Mouse (Mus musculus) neural tube, embryonic 10.5 days (tissue): ENCODE measurements around the gene Prrc2c.
"Not testable (repeated sequence)": the region's sequence is repeated elsewhere in the genome, so short reads cannot be mapped to it uniquely, and the experiment has no call there.

Experiments
- DNase-seq: peaks from one replicate; pipeline ENCODE4 v3.0.0-alpha.2; 2017; ENCODE audit warnings: low spot score; ENCODE audit errors: extremely low spot score

Prrc2c gene

DNA sequence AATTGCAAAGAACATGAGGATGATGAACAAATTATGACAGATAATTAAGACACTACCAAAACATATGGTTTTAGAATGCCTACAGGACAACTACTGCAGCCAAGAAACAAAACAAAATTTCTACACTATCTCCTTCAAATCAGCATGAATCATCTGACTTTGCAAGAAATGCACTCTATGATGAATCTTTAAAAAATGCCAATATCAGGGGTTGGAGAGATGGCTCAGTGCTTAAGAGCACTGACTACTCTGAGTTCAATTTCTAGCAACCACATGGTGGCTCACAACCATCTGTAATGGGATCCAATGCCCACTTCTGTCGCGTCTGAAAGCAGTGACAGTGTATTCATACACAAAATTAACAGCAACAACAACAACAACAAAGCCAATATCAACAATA lies 46.6 kb downstream of the Prrc2c start:
- DNase-seq, result no peak

DNA sequence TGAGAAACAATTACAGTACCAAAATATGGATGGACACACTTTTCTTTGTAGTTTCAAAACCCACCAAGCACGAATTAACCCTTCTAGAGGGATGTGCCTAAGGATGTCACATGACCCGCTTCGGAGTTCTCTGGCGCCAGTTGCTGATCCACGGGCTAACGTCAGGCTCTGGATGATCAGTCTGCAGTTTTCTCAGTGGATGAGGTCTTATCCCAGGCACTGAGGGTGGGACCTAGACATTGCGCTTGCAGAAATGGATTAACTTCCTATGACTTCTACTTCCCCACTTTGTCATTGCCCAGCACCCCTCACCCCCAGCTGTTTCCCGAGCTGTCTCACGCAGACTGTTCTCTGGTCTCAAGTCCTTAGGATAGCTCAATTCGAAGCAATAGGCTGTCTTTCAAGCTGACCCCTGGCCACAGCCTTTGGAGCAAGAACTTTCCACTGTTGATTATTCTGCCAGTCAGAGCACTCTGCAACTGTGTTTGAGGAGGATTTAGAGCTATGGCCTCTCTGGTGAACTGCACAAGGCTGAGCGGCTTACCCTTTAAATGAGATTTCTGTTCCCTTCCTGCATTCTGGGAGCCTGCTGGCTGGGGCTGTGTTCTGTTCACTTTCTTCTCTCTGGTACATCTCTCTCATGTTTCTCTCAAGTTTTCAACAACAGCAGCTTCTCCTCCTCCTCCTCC lies 74.7 kb downstream of the Prrc2c start:
- DNase-seq, result no peak

DNA sequence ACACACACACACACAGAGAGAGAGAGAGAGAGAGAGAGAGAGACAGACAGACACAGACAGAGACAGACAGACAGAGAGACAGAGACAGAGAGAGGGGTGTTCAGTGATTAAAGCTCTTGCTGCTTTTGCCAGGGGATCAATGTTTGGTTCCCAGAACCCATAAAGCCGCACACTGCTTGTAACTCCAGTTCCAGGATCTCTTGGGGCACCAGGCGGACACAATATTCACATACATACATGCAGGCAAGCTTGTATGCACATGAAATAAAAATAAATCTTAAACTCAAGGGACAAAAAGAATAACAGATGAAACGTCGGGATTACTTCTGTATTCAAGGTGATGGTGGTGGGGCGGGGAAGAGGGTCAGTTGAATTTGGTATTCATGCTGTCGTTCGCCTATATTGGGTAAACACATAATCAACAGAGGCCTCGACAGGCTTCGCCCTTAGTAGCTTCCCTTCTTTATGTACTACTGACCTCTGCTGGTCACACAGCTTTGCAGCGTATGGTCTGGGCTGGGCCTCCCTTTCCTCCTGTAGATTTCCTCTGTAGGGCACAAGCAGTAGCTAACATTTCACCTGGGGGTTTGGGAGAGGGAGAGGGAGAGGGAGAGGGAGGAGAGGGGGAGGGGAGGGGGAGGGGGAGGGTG lies 75.4 kb downstream of the Prrc2c start:
- peak; percentile 78 for DNase-seq

DNA sequence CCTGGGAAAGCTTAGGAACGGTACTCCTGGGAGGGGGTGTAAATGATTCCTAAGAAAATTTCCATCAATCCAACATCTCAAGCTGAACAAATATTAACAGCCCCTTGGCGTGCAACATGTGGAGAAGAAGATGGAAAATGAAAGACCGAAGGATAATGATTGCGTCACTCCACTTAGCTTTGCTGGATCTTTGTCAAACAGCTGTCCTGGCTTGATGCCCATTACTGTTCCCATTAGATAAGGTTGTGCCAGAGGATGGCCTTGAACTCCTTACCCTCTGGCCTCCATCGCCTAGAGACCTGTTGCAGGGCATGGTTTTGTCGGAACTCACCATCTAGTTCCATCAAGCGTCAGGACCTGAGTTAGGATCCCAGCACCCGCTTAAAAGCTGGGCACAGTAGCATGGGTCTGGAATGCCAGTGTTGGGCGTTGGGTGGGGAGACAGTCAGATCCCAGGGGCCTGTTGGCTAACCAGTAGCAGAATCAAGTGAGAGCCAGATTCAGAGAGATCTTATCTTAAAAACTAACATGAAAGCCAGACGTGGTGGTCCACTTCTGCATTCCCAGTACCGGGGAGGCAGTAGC lies 80.0 kb downstream of the Prrc2c start:
- no peak for DNase-seq

DNA sequence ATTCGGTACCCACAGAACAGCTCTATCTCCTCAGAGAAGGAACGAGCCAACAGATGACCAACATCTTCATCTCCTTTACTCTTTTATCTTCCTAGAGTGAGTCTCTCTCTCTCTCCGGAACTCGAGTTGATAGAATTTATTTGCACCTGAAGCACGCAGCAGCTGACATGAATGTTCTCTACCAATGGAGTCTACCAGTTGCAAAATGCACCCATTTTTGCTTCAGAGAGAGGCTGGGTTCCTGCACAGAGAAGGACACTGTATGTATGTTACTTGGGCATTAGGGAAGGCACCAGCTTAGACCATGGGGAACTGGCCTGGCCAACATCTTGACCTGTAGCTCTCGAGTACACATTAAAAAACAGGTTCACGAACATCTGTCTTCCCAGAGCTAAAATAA lies 82.2 kb downstream of the Prrc2c start, which contains the start of gene Myocos:
TSS of gene Myocos (minus strand) at position 101 of the 400 bp plus-strand sequence.
- no peak for DNase-seq

DNA sequence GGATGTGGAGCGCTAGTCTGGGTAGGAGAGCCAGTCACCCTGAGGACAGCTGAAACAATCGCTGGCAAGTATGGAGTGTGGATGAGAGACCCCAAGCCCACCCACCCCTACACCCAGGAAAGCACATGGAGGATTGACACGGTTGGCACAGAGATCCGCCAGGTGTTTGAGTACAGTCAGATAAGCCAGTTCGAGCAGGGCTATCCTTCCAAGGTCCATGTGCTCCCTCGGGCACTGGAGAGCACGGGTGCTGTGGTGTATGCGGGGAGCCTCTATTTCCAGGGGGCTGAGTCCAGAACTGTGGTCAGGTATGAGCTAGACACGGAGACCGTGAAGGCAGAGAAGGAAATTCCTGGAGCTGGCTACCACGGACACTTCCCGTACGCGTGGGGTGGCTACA lies 91.9 kb downstream of the Prrc2c start:
- DNase-seq, result no peak

DNA sequence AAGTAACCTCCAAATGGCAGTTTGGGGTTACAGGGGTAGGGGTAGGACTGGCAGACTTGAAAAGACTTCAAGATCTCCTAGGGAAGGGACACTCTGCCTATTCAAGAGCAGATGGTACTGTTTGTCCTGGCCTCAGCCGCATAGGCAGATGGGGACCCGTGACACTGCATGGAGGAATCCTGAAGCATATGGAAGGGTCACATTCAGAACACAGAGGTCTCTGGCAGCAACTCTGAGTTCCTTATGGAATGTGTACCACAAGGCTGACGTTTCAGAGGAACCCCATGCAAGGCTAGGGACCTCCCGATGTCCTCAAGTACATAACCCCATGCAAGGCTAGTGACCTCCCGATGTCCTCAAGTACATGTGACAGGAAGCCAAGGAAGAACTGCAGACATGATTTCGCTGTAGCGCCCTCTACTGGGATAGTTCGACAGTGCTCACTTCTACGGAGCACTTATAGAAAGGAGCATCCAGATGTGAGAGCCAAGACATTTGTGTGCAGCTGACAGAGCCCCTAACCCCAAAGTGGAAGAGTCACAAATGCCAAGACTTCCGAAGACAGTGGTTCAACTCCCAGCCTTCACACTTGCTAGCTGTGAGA lies 94.2 kb downstream of the Prrc2c start:
- no peak for DNase-seq

DNA sequence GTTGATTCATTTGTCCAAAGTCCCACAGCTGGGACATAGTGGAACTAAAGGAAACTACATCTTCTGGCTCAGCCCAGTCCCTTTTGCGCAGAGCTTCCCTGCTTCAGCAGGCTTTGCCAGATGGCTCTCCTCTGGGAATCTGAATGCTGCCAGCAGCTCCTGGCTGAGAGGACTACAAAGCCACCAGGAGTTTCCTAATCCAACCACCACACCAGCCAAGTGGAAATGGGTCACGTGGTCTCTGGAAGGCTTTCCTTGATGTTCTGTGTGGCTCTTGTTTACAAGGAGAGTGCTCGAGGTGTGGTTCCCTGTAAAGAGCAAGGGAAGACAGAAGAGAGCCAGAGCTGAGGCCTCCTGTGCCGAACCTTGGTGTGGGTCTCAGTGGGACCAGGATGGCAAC lies 96.6 kb downstream of the Prrc2c start:
- no peak for DNase-seq

DNA sequence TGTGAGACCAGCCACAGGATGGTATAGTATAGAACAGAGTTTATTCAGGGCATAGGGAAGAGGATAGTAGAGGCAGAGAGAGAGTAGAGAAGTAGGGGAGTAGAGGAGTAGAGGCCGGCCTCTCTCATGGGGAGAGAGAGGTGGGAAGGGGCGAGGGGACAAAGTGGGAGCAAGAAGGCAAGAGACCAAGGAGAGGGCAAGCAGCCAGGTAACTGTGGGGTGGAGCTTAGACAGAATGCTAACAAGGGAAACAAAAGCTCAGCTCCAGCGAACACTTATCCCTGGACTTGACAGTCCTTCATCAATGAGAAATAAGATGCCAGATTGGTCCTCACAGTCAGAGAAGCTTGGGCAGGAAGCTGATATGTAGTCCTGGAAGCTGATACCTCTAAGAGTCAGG lies 97.8 kb downstream of the Prrc2c start:
- DNase-seq, result no peak

DNA sequence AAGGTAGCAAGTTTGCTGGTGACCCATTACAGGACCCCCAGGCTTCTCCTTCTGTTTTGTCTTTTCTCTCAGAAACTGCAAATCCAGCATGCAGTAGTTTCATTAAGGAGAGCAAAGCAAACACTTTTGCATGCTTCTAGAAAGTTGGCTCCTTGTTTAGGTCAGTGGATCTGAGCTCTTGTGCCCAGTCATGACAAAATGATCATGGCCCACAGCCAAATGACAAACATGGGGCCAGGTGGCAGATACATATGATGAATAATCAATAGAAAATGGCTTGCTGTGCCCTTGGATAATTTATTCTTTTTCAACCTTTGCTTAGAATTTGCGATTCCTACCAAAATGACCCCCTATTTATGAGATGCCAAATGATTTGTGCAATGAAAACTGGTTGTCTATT lies 100.5 kb downstream of the Prrc2c start:
- DNase-seq, result no peak

DNA sequence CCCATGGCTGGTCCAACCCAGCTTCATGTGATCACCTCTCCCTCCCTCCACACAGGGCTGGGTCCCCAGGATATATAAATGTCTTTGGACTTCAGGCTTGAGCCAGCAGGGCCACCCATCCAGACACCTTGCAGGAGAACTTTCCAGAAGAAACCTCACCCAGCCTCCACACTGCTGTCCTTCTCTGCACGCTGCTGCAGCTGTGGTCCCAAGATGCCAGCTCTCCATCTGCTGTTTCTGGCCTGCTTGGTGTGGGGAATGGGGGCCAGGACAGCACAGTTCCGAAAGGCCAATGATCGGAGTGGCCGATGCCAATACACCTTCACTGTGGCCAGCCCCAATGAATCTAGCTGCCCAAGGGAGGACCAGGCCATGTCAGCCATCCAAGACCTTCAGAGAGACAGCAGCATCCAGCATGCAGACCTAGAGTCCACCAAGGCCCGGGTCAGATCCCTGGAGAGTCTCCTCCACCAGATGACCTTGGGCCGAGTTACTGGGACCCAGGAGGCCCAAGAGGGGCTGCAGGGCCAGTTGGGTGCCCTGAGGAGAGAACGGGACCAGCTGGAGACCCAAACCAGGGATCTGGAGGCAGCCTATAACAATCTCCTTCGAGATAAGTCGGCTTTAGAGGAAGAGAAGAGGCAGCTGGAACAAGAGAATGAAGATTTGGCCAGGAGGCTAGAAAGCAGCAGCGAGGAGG lies 101.2 kb downstream of the Prrc2c start, which contains the start of gene Myoc:
TSS of gene Myoc (plus strand) at position 105 of the 700 bp plus-strand sequence.
- no peak for DNase-seq

DNA sequence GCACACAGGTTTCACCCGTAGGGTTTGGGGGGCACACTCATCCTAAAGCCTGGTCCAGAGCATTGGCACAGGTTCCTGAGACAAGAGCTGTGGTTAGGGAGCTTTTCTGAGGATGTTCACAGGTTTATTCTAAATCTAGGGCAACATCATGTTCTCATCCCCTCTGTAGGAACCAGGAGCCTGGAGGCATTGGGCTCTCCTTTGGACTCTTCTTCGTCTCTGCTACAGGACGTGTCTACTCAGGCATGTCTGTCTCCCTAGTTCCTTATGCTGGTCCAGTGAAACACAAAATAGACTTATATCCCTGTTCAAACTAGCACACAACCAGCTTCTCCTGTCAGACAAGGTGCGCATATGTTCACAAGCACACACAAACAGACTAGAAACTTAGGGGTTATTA lies 101.8 kb downstream of the Prrc2c start:
- no peak for DNase-seq

DNA sequence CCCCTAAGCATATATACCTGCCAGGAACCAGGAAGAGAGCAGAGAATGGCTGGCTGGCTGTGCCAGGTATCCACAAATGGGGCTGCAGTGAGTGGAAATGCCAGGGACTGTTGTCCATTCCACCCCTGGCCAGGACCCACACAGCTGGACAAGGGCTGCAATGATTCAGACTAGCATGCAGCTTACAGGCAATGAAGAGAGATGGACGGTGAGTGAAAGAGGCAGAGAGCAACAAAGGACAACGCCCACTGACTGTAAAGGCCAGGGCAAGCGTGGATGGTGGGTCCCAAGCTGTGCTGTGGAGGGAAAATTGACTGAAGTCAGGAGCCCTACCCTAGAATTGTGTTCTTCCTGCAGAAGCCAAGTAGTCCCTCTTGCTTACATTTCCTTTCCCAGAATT lies 103.8 kb downstream of the Prrc2c start:
- DNase-seq, result no peak

DNA sequence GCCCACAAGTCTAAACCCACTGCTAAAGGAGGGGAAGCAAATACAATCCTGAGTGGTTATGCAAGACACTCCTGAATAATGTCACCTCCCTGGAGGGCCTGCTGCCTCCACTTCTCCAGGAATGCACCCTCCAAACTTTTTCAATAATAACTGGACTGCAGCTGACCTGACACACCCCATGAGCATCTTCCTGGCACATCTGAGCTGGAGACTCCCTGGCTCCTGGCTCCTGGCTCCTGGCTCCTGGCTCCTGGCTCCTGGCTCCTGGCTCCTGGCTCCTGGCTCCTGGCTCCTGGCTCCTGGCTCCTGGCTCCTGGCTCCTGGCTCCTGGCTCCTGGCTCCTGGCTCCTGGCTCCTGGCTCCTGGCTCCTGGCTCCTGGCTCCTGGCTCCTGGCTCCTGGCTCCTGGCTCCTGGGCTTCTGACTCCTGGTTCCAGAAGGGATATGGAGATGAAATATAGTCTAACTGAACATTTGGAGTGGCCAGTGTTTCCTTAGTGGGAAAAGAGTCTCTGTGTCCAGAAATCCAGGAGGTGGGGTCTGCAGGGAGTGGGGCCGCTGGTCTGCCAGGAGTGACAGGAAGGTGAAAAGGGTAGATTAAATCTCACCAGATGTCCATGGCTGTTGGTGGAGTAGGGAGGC lies 104.9 kb downstream of the Prrc2c start:
- DNase-seq, result not testable (repeated sequence)

DNA sequence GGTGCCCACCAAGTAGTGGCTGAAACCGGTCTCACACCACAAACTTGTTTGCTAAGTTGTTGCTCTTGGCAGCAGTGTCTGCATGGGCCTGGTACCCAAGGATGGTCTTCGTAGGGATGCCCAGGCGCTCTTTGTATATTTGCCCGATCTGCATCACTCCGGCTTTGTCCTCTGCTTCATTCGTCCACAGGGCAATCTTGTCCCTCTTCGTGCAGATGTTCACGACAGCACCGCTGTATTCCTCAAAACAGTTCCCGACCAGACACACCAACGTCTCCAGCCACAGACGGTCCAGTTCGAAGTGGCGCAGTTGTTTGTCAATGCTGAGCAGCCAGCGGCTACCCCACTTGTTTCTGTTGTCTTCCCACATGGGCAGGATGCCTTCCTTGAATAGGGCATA lies 112.0 kb downstream of the Prrc2c start:
- DNase-seq, result not testable (repeated sequence)

DNA sequence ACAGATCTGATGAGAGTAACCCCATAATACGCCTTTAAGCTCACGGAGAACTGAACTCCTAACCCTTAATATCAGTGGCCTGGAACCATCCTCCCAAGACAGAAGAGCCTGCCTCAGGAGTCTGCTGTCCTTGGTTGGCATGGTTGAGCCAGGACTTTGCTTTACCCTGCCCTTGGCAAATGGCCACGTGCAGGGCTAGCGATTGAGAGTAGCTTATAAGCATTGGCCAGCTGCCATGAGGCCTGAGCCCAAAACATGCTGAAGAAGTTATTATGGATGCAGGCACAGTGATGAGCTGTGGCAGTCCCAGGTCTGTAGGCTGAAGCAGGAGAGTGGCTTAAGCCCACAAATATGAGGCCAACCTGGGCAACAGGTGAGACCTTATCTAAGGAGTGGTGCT lies 112.5 kb downstream of the Prrc2c start:
- DNase-seq, result not testable (repeated sequence)

DNA sequence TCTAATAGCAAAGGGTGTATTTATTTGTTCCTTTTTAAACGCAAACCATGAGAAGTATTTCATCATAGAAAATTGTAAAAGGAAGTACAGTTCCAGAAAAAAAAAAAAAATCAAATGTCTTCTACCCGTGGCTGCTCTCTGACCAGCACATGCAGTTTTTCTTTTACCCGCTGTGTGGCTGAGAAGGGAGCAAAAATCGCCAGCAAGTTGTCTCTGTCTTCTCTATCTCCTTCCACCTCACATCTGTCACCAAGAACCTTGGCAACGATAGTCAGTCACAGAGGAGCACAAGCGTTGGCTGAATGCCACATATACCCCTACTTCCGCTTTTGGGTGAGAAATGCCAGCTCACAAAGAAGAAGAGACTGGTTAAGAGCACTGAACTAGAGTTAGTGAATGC lies 115.1 kb downstream of the Prrc2c start:
- DNase-seq, result no peak

DNA sequence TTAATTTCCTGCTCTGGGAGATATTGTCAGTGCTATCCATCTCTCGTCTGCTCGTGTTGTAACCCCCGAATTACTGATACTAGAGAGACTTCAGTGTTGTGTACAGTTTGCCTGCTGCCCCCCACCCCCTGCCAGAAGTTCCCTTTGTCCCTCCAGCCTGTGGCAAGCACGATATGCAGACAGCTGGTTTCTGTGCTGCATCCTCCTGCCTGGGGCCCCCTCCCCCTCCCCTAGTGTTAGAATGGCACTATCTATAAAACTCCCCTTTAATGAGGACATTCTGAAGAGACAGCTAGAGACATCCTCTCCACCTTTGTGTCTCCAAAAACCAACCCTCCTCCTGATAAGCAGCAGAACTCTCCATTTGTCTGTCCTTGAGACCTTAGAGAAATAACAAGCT lies 116.5 kb downstream of the Prrc2c start:
- no peak for DNase-seq
